ENCODE assay signal across 28 mouse cellular contexts in the genomic region with DNA sequence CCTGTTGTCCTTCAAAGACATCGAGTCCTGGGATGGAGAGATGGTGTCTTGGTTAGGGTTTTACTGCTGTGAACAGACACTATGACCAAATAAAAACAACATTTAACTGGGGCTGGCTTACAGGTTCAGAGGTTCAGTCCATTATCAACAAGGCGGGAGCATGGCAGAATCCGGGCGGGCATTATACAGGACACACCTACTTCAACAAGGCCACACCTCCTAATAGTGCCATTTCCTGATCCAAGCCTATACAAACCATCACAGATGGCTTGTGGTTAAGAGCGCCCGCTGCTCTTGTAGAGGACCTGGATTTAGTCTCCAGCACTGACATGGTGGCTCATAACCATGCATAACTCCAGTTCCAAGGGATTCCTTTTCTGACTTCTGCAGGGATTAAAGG. TPM values are rescaled to one million over a fixed set of nuclear protein-coding genes. Genes with fewer than 3 reads are reported as not detected.
DNase-seq lines count a peak whose midpoint lies in the region; ATAC-seq lines count a peak whose summit lies in the region.
"Had no signal": no experiment of that assay in that cellular context is flagged by ENCODE, and none has a peak within 500 bp of the region (broad histone marks: within the 10 kb centered on the region; RNA-seq: fewer than 3 reads in every experiment).

No protein-coding gene starts in this region.

- H3K9me3 ChIP-seq in neural tube, embryonic 15.5 days (replicated peaks) = no peaks in the 10 kb centered on the region
- no peaks in the 10 kb centered on the region for H3K9me3 ChIP-seq in liver, embryonic 11.5 days (ENCODE audit: control insufficient read depth, low read length)
- no peaks in the 10 kb centered on the region for H3K9me3 ChIP-seq in limb, embryonic 10.5 days (replicated peaks)
- H3K9me3 ChIP-seq: embryonic facial prominence, embryonic 12.5 days; G1E; kidney, embryonic 15.5 days; limb, embryonic 15.5 days; lung, embryonic 15.5 days; midbrain, embryonic 15.5 days had no signal

- peaks cover 17% of the 10 kb centered on the region for H3K4me1 ChIP-seq in neural tube, embryonic 15.5 days
- H3K4me1 ChIP-seq in liver, embryonic 11.5 days (replicated peaks; ENCODE audit: control insufficient read depth, insufficient read depth, low read length) = peaks cover 11% of the 10 kb centered on the region
- peaks cover 15% of the 10 kb centered on the region for H3K4me1 ChIP-seq in limb, embryonic 10.5 days
- H3K4me1 ChIP-seq: embryonic facial prominence, embryonic 12.5 days had no signal

- no peak overlapping the region for H3K27ac ChIP-seq in neural tube, embryonic 15.5 days (replicated peaks)
- no peak overlapping the region for H3K27ac ChIP-seq in liver, embryonic 11.5 days (ENCODE audit: low read depth, low read length)
- no peak overlapping the region for H3K27ac ChIP-seq in limb, embryonic 10.5 days
- H3K27ac ChIP-seq: embryonic facial prominence, embryonic 12.5 days; hindbrain, postnatal 0 days; kidney, embryonic 15.5 days; limb, embryonic 15.5 days; lung, embryonic 15.5 days; midbrain, embryonic 15.5 days had no signal

- peak overlapping the region; percentile 96; the same call in 1 of the 2 replicates for H3K4me2 ChIP-seq in neural tube, embryonic 15.5 days
- H3K4me2 ChIP-seq in liver, embryonic 11.5 days = peak overlapping the region; percentile 99

- H3K4me3 ChIP-seq in neural tube, embryonic 15.5 days (replicated peaks) = no peak overlapping the region
- no peak overlapping the region for H3K4me3 ChIP-seq in liver, embryonic 11.5 days (ENCODE audit: low read depth, low read length)
- H3K4me3 ChIP-seq in limb, embryonic 10.5 days = no peak overlapping the region
- H3K4me3 ChIP-seq: myocyte had no signal

- no peak overlapping the region for H3K9ac ChIP-seq in neural tube, embryonic 15.5 days (replicated peaks)
- H3K9ac ChIP-seq in liver, embryonic 11.5 days (ENCODE audit: low read depth, low read length) = no peak overlapping the region
- H3K9ac ChIP-seq: embryonic facial prominence, embryonic 12.5 days had no signal

- H3K36me3 ChIP-seq in neural tube, embryonic 15.5 days = no peaks in the 10 kb centered on the region
- no peaks in the 10 kb centered on the region for H3K36me3 ChIP-seq in liver, embryonic 11.5 days (ENCODE audit: control insufficient read depth, insufficient read depth, low read length)
- no peaks in the 10 kb centered on the region for H3K36me3 ChIP-seq in limb, embryonic 10.5 days
- H3K36me3 ChIP-seq: embryonic facial prominence, embryonic 12.5 days; G1E; kidney, embryonic 15.5 days; limb, embryonic 15.5 days; lung, embryonic 15.5 days; midbrain, embryonic 15.5 days had no signal

- WGBS in neural tube, embryonic 15.5 days = 90% methylated on average over 6 of the region's 6 CpGs
- WGBS in liver, embryonic 11.5 days = 69% methylated on average over 6 of the region's 6 CpGs
- 81% methylated on average over 6 of the region's 6 CpGs for WGBS in limb, embryonic 10.5 days

- no peaks in the 10 kb centered on the region; the same call in 1 of the 2 replicates for H3K27me3 ChIP-seq in neural tube, embryonic 15.5 days (replicated peaks)
- H3K27me3 ChIP-seq in liver, embryonic 11.5 days (replicated peaks; ENCODE audit: control insufficient read depth, insufficient read depth, low read length) = no peaks in the 10 kb centered on the region
- peaks cover 19% of the 10 kb centered on the region for H3K27me3 ChIP-seq in limb, embryonic 10.5 days (ENCODE audit: low read depth, poor library complexity, severe bottlenecking)

- DNase-seq in neural tube, embryonic 10.5 days (ENCODE audit: extremely low spot score, low spot score) = no peak
- peak; percentile 59 for DNase-seq in MEL-GATA-1-ER (ENCODE audit: extremely low read depth, low read depth)
- DNase-seq in liver, embryonic 11.5 days (ENCODE audit: low spot score) = no peak
- DNase-seq in limb, embryonic 10.5 days (ENCODE audit: low spot score) = no peak
- no peak for DNase-seq in left cerebral cortex, postnatal 36 days (ENCODE audit: low spot score in 2 of 2)
- no peak for DNase-seq in natural killer cell, adult 2 months (ENCODE audit: low spot score in 2 of 2)
- DNase-seq: adrenal gland, postnatal 36 days; cerebellum, adult 11 months; cerebellum, postnatal 14 days; gastrocnemius, postnatal 14 days; heart, adult 18-20 months; kidney, postnatal 4 days; lung, postnatal 36 days; right cerebral cortex, postnatal 14 days had no signal

- no peak for ATAC-seq in neural tube, embryonic 15.5 days (ENCODE audit: low FRiP score)
- no peak for ATAC-seq in liver, embryonic 11.5 days (replicated peaks; ENCODE audit: low FRiP score)
- ATAC-seq: forebrain, postnatal 0 days; intestine, postnatal 0 days had no signal

- intact Hi-C loops in left cerebral cortex, postnatal 36 days (cut with DNase I) = loop anchor here (10.0 kb wide), 1 partner anchor 686 kb away; a partner anchor contains a TSS

RNA-seq across cellular contexts. Expression of a gene that starts 49.4 kb away (rescaled TPM):
- polyA plus RNA-seq in neural tube, embryonic 15.5 days (2015; fragmentation: Nextera tagmentation; extraction: Ambion mirVana) = 7.2 and 8.3 TPM in 2 replicates
- polyA plus RNA-seq in liver, embryonic 11.5 days (2014; fragmentation: Nextera tagmentation; extraction: Ambion mirVana) = 0.25 and 0.43 TPM in 2 replicates
- 0.05 and 0.06 TPM in 2 replicates for polyA plus RNA-seq in limb, embryonic 10.5 days (2016; fragmentation: Nextera tagmentation; extraction: Ambion mirVana)
- total RNA-seq in left cerebral cortex, postnatal 36 days (2021) = 10 to 100 TPM; 52.0 to 52.3 TPM
- total RNA-seq: heart, adult 18-20 months; hematopoietic stem cell, adult 5-6 weeks; megakaryocyte-erythroid progenitor cell, adult 5-6 weeks; neutrophil, adult 5-6 weeks had no signal
- polyA plus RNA-seq: G1E, myocyte had no signal
